35 mouse cellular contexts compared by ENCODE assay signal in genomic region chr2:95909758-95910157, GRCm38 (mm10).
"Had no signal": no experiment of that assay in that cellular context is flagged by ENCODE, and none has a peak within 500 bp of the region (broad histone marks: within the 10 kb centered on the region; RNA-seq: fewer than 3 reads in every experiment).

No protein-coding gene starts in this region.

- DNase-seq: heart, adult 2 months; heart, postnatal 10 days; heart, postnatal 14 days; heart, postnatal 36 days; heart, postnatal 4 days; kidney, adult 11 months; kidney, adult 18-20 months; kidney, adult 2 months; kidney, adult 8-10 months; kidney, adult 9 months; kidney, postnatal 10 days; kidney, postnatal 14 days; kidney, postnatal 25 days; kidney, postnatal 36 days; kidney, postnatal 4 days; layer of hippocampus, adult 9-11 months had no signal

- H3K36me3 ChIP-seq: heart, embryonic 10.5 days; heart, embryonic 12.5 days; heart, embryonic 13.5 days; heart, embryonic 15.5 days; hindbrain, embryonic 10.5 days; hindbrain, embryonic 12.5 days; hindbrain, embryonic 13.5 days; hindbrain, embryonic 15.5 days; intestine, embryonic 15.5 days; kidney, embryonic 15.5 days had no signal

- H3K4me3 ChIP-seq: heart, adult 2 months; heart, embryonic 10.5 days; heart, embryonic 12.5 days; heart, embryonic 13.5 days; heart, embryonic 15.5 days; hindbrain, embryonic 10.5 days; hindbrain, embryonic 12.5 days; hindbrain, embryonic 13.5 days; hindbrain, embryonic 15.5 days; intestine, embryonic 15.5 days; kidney, embryonic 15.5 days; layer of hippocampus, adult 2 months had no signal

- H3K27ac ChIP-seq: heart, adult 2 months; heart, embryonic 10.5 days; heart, embryonic 13.5 days; heart, embryonic 15.5 days; hindbrain, embryonic 10.5 days; hindbrain, embryonic 12.5 days; hindbrain, embryonic 13.5 days; hindbrain, embryonic 14.5 days; hindbrain, embryonic 15.5 days; hindbrain, postnatal 0 days; intestine, embryonic 15.5 days; kidney, embryonic 15.5 days; kidney, postnatal 0 days; layer of hippocampus, adult 2 months had no signal

- H3K27me3 ChIP-seq: heart, embryonic 12.5 days; heart, embryonic 13.5 days; heart, embryonic 15.5 days; hindbrain, embryonic 12.5 days; hindbrain, embryonic 13.5 days; hindbrain, embryonic 15.5 days; intestine, embryonic 15.5 days; kidney, embryonic 15.5 days had no signal

- H3K4me1 ChIP-seq: heart, embryonic 10.5 days; heart, embryonic 12.5 days; heart, embryonic 13.5 days; heart, embryonic 15.5 days; hindbrain, embryonic 12.5 days; hindbrain, embryonic 13.5 days; hindbrain, embryonic 15.5 days; intestine, embryonic 15.5 days; kidney, embryonic 15.5 days had no signal

- H3K9ac ChIP-seq: heart, embryonic 12.5 days; heart, embryonic 13.5 days; heart, embryonic 15.5 days; hindbrain, embryonic 12.5 days; hindbrain, embryonic 13.5 days; hindbrain, embryonic 14.5 days; hindbrain, embryonic 15.5 days; intestine, embryonic 15.5 days; kidney, embryonic 15.5 days had no signal

- H3K9me3 ChIP-seq: heart, embryonic 10.5 days; heart, embryonic 12.5 days; heart, embryonic 13.5 days; heart, embryonic 15.5 days; hindbrain, embryonic 10.5 days; hindbrain, embryonic 12.5 days; hindbrain, embryonic 13.5 days; hindbrain, embryonic 15.5 days; intestine, embryonic 15.5 days; kidney, embryonic 15.5 days had no signal

- ATAC-seq: hindbrain, embryonic 16.5 days; hindbrain, postnatal 0 days; inflammation-experienced regulatory T-cells, adult 6 months; intestine, embryonic 15.5 days; intestine, embryonic 16.5 days; intestine, postnatal 0 days had no signal

- H3K4me2 ChIP-seq: heart, embryonic 11.5 days; heart, embryonic 12.5 days; heart, embryonic 13.5 days; heart, embryonic 15.5 days; hindbrain, embryonic 12.5 days; hindbrain, embryonic 13.5 days; hindbrain, embryonic 14.5 days; hindbrain, embryonic 15.5 days; intestine, embryonic 15.5 days; kidney, embryonic 15.5 days had no signal
